Mouse (Mus musculus) embryo, embryonic 10 days (tissue): ENCODE data around the gene Nid1.

Experiments
- DNase-seq: peaks from one replicate; pipeline ENCODE4 v3.0.0-alpha.2; 2015; ENCODE audit warnings: low spot score

Gene Nid1

GRCm38 (mm10) chr13:13546792-13547191, 109.4 kb downstream of the Nid1 start:
- no peak for DNase-seq

GRCm38 (mm10) chr13:13547889-13548288, 110.5 kb downstream of the Nid1 start:
- no peak for DNase-seq

GRCm38 (mm10) chr13:13548431-13549190, 111.3 kb downstream of the Nid1 start:
- DNase-seq, result no peak

GRCm38 (mm10) chr13:13549687-13550660, 112.6 kb downstream of the Nid1 start:
- DNase-seq, result no peak

GRCm38 (mm10) chr13:13552020-13552419, 114.7 kb downstream of the Nid1 start:
- no peak for DNase-seq

- DNase-seq, result no peak
Measured at GRCm38 (mm10) chr13:13553660-13554059, 116.3 kb downstream of the Nid1 start.

- DNase-seq, result no peak
Measured at GRCm38 (mm10) chr13:13555196-13555595, 117.8 kb downstream of the Nid1 start.

GRCm38 (mm10) chr13:13557001-13557743, 119.8 kb downstream of the Nid1 start:
- no peak for DNase-seq

- no peak for DNase-seq
Measured at GRCm38 (mm10) chr13:13558251-13558650, 120.9 kb downstream of the Nid1 start.

GRCm38 (mm10) chr13:13558900-13559299, 121.5 kb downstream of the Nid1 start:
- DNase-seq, result no peak
